Mouse (Mus musculus): Measurements from ENCODE around the gene Rims3. TPM values are rescaled to one million over a fixed set of nuclear protein-coding genes. Genes with fewer than 3 reads are reported as not detected.

Rims3 gene
- polyA plus RNA-seq, 1 experiment from 2014 or later = 0.21 TPM

DNA sequence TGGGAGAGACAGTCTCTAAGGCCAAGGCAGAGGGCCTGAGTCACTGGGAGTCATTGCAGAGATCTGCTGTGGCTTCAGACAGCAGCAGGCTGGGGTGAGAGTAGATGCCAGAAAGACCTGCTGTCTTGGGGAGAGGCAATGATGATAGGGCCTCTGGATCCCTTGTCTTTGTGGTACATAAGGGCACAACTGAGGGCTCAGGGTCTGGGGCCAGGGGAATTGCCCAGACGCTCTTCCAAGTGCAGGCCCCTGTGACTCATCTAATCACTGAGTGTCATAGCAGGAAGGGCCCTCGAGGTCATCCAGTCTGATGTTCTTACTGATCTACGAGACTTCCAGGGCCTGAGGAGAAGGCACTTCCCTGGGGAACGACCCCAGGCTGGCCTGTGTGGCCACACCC, 24.8 kb downstream of the Rims3 start:
- Histone ChIP-seq H3K4me1 (replicated peaks; ENCODE audit: insufficient read depth, low read length) (no peaks in the 10 kb centered on the region), H3K9ac (ENCODE audit: low read depth, low read length) (no peak overlapping the region), H3K27ac (no peak overlapping the region), H3K9me3 (replicated peaks; ENCODE audit: low read length) (no peaks in the 10 kb centered on the region), H3K27me3 (ENCODE audit: insufficient read depth, low read length) (no peaks in the 10 kb centered on the region), H3K36me3 (ENCODE audit: insufficient read depth, low read length) (no peaks in the 10 kb centered on the region), H3K4me3 (replicated peaks; ENCODE audit: low read depth, low read length) (no peak overlapping the region), H3K4me2 (ENCODE audit: low read length) (no peak overlapping the region)
- 22% methylated on average over 4 of the region's 4 CpGs for WGBS
- no peak for TF ChIP-seq CTCF (IDR thresholded peaks at IDR 0.05; ENCODE audit: low read depth)
- DNase-seq (ENCODE audit: low spot score) (no peak), ATAC-seq (replicated peaks; ENCODE audit: low FRiP score, low read depth) (no peak)

DNA sequence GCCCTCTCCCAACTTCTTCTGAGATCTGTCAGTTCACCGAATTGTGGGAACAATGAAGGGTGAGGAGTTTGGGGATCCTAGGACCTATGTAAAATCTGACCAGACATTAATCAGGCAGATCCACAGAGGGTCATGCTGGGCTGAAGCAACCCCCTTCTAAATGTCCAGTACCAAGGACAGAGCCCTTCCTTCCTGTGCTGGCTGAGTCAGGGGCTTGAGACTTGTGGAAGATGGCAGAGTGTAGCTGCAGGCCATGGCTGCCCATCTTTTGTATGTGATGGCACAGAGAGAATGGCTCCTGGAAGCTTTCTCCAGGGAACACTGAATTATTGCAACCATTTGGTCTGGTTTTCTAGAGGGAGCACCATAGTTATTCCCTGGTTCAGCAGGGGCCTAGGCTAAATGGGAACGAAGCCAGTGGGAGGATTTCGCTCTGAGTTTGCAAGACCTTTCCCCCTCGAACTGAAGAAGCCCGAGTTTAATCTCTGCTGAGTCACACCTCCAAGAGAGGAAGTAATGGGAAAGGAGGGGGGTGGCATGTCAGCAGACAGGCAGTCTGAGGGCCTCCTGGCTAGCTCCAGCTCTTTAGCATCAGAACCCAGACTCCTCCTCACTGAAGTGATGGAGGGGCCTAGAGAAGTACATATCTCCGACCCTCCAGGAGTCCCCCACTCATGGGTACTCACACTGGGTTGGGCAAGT, 26.3 kb downstream of the Rims3 start:
- peak; percentile 59 for DNase-seq (ENCODE audit: low spot score)
- no peak for TF ChIP-seq CTCF (IDR thresholded peaks at IDR 0.05; ENCODE audit: low read depth)
- Histone ChIP-seq H3K9ac (ENCODE audit: low read depth, low read length) (no peak overlapping the region), H3K4me2 (ENCODE audit: low read length) (no peak overlapping the region), H3K4me3 (replicated peaks; ENCODE audit: low read depth, low read length) (no peak overlapping the region), H3K36me3 (ENCODE audit: insufficient read depth, low read length) (no peaks in the 10 kb centered on the region), H3K27ac (no peak overlapping the region), H3K4me1 (replicated peaks; ENCODE audit: insufficient read depth, low read length) (no peaks in the 10 kb centered on the region), H3K27me3 (ENCODE audit: insufficient read depth, low read length) (no peaks in the 10 kb centered on the region), H3K9me3 (replicated peaks; ENCODE audit: low read length) (no peaks in the 10 kb centered on the region)
- WGBS = 49% methylated on average over 6 of the region's 6 CpGs
- no peak for ATAC-seq (replicated peaks; ENCODE audit: low FRiP score, low read depth)

DNA sequence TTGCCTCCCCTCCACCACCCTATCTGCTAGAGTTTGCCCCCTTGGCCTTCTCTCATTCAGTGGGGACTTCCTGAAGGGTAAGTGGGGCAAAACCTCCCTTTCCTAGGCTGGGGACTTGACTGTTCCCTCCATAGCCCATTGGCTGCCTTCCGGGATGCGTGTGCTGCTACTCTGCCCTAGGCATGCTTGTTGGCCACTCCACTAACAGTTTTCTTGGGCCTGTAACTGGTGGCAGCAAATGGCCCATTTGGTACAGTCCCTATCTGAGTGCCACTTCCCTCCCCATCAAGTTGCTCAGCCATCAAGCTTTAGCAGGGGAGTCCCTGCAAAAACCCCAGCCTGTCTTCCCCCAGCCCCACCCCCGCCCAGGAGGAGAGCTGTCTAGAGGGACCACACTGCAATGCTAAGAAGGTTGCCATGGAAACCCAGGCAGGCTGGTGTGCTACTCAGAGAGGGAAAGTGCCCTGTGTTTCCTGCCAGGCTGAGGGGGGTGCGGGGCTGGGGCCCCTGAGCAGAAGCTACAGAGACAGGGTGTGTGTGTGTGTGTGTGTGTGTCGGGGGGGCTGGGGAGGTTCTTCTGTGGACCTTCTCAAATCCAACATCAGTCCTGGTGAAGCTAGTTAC, 27.5 kb downstream of the Rims3 start:
- ATAC-seq (replicated peaks; ENCODE audit: low FRiP score, low read depth) (no peak), DNase-seq (ENCODE audit: low spot score) (no peak)
- TF ChIP-seq CTCF (IDR thresholded peaks at IDR 0.05; ENCODE audit: low read depth) = no peak
- Histone ChIP-seq H3K4me1 (replicated peaks; ENCODE audit: insufficient read depth, low read length) (no peaks in the 10 kb centered on the region), H3K27ac (no peak overlapping the region), H3K4me2 (ENCODE audit: low read length) (no peak overlapping the region), H3K4me3 (replicated peaks; ENCODE audit: low read depth, low read length) (no peak overlapping the region), H3K27me3 (ENCODE audit: insufficient read depth, low read length) (no peaks in the 10 kb centered on the region), H3K36me3 (ENCODE audit: insufficient read depth, low read length) (no peaks in the 10 kb centered on the region), H3K9ac (ENCODE audit: low read depth, low read length) (no peak overlapping the region), H3K9me3 (replicated peaks; ENCODE audit: low read length) (no peaks in the 10 kb centered on the region)
- 47% methylated on average over 5 of the region's 5 CpGs for WGBS

DNA sequence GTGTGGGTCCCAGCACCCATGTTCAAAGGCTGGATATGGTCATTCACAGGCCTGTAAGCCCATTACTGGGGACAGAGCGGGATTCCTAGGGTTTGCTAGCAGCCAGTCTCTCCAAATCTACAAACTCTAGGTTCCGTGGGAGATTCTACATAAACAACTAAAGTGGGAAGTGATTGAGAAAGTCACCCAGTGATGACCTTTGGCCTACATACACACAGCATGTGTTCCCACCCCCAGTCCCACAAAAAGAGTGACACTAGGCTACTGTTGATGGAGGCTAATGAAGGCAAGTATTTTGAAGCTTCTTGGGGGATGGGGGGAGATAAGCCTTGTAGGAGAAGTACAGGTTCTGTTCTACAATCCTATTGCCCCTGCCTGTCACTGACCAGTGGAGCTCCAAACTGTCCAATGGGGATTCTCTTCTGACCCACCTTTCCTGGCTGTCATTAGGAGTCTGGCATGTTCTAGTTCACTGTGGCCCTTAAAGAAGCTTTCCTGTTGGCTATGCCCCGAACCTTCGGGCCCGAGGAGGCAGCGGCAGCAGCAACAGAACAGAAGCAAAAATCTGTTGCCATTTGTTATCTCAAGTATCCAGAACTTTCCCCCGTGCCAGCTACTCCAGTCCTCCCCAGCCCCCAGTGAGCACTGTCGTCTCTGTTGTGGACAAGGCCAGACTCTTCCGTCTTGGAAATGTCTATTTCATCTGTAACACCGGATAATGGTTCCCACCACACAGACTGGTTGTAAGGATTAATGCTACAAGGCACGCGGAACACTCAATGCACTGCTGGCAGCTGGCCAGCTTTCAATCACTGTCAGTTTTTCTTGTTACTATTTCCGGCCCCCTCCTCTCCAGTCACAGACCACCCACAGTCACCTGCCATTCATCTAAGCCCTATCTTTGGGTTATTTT, 30.8 kb downstream of the Rims3 start:
- H3K27me3 ChIP-seq (ENCODE audit: insufficient read depth, low read length) = no peaks in the 10 kb centered on the region
- no peak overlapping the region for H3K27ac ChIP-seq
- no peak overlapping the region for H3K4me3 ChIP-seq (replicated peaks; ENCODE audit: low read depth, low read length)
- no peak for TF ChIP-seq CTCF (IDR thresholded peaks at IDR 0.05; ENCODE audit: low read depth)
- no peak for ATAC-seq (replicated peaks; ENCODE audit: low FRiP score, low read depth)
- H3K36me3 ChIP-seq (ENCODE audit: insufficient read depth, low read length) = no peaks in the 10 kb centered on the region
- H3K9ac ChIP-seq (ENCODE audit: low read depth, low read length) = no peak overlapping the region
- no peaks in the 10 kb centered on the region for H3K4me1 ChIP-seq (replicated peaks; ENCODE audit: insufficient read depth, low read length)
- H3K9me3 ChIP-seq (replicated peaks; ENCODE audit: low read length) = no peaks in the 10 kb centered on the region
- WGBS = 51% methylated on average over 13 of the region's 13 CpGs
- H3K4me2 ChIP-seq (ENCODE audit: low read length) = no peak overlapping the region
- DNase-seq (ENCODE audit: low spot score) = no peak

DNA sequence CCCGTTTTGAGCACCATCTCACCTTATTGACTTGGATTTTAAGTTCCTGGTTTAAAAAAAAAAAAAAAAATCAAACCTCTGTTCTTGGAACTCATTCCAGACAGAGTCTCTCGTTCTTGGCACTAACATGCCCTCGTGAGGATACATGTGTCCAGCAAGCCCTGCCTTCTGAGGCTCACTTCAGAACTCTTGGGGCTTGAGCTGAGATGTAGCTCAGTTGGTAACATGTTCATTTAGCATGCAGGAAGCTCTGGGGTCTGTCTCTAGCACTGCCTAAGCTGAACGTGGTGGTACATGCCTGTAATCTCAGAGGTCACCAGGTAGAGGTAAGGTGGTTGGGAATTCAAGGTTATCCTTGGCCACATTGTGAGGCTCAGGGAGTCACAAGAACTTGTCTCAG, 31.5 kb downstream of the Rims3 start:
- H3K4me2 ChIP-seq (ENCODE audit: low read length) = no peak overlapping the region
- H3K9me3 ChIP-seq (replicated peaks; ENCODE audit: low read length) = no peaks in the 10 kb centered on the region
- no peak overlapping the region for H3K9ac ChIP-seq (ENCODE audit: low read depth, low read length)
- no peak for ATAC-seq (replicated peaks; ENCODE audit: low FRiP score, low read depth)
- no peaks in the 10 kb centered on the region for H3K4me1 ChIP-seq (replicated peaks; ENCODE audit: insufficient read depth, low read length)
- no peak for TF ChIP-seq CTCF (IDR thresholded peaks at IDR 0.05; ENCODE audit: low read depth)
- no peaks in the 10 kb centered on the region for H3K36me3 ChIP-seq (ENCODE audit: insufficient read depth, low read length)
- no peak for DNase-seq (ENCODE audit: low spot score)
- WGBS = 34% methylated on average over 4 of the region's 4 CpGs
- no peak overlapping the region for H3K27ac ChIP-seq
- no peak overlapping the region for H3K4me3 ChIP-seq (replicated peaks; ENCODE audit: low read depth, low read length)
- no peaks in the 10 kb centered on the region for H3K27me3 ChIP-seq (ENCODE audit: insufficient read depth, low read length)

DNA sequence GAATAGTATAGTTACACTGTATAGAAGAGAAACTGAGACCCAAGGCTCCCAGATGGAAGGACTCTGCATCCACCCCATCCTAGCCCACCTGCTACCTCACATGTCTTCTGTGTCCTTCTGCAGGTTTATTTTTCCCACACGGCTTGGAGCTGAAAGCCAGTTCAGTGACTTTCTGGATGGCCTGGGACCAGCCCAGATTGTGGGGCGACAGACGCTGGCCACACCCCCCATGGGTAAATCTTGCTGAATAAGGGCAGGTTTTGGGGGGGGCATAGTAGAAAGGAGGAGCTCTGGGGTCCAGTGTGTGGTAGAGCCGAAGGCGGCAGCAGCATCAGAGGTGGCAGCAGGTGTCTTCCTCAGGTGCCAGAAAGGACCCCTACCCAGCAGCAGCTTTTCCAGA, 32.2 kb downstream of the Rims3 start:
- TF ChIP-seq CTCF (IDR thresholded peaks at IDR 0.05; ENCODE audit: low read depth) = no peak
- H3K4me3 ChIP-seq (replicated peaks; ENCODE audit: low read depth, low read length) = no peak overlapping the region
- no peak for ATAC-seq (replicated peaks; ENCODE audit: low FRiP score, low read depth)

More for the DNA sequence above, 32.2 kb downstream of the Rims3 start:
- Histone ChIP-seq H3K9me3 (replicated peaks; ENCODE audit: low read length) (no peaks in the 10 kb centered on the region), H3K27me3 (ENCODE audit: insufficient read depth, low read length) (no peaks in the 10 kb centered on the region), H3K36me3 (ENCODE audit: insufficient read depth, low read length) (no peaks in the 10 kb centered on the region), H3K4me1 (replicated peaks; ENCODE audit: insufficient read depth, low read length) (no peaks in the 10 kb centered on the region), H3K4me2 (ENCODE audit: low read length) (no peak overlapping the region), H3K9ac (ENCODE audit: low read depth, low read length) (no peak overlapping the region), H3K27ac (no peak overlapping the region)
- WGBS = 79% methylated on average over 5 of the region's 5 CpGs
- DNase-seq (ENCODE audit: low spot score) = no peak

Data from kidney, postnatal 0 days (tissue).